ENCODE assay signal across 8 mouse cellular contexts in genomic region chr13:52977757-52978156, GRCm38 (mm10). TPM values are rescaled to one million over a fixed set of nuclear protein-coding genes. Genes with fewer than 3 reads are reported as not detected.
DNase-seq lines count a peak whose midpoint lies in the region; ATAC-seq and TF ChIP-seq lines count a peak whose summit lies in the region.

No protein-coding gene starts in this region.

- peak overlapping the region; percentile 78 for H3K4me2 ChIP-seq in hindbrain, postnatal 0 days (ENCODE audit: low read depth, low read length)
- H3K4me2 ChIP-seq in midbrain, embryonic 14.5 days (ENCODE audit: low read length) = peak overlapping the region; percentile 98

- no peaks in the 10 kb centered on the region; the same call in none of the 2 replicates for H3K4me1 ChIP-seq in cortical plate, adult 2 months (ENCODE audit: control insufficient read depth, insufficient read depth, low read length)
- peaks cover 13% of the 10 kb centered on the region; the same call in 1 of the 2 replicates for H3K4me1 ChIP-seq in hindbrain, postnatal 0 days (ENCODE audit: insufficient read depth, low read length)
- H3K4me1 ChIP-seq in midbrain, embryonic 14.5 days (ENCODE audit: control insufficient read depth, insufficient read depth, low read length) = peaks cover 35% of the 10 kb centered on the region

- H3K27me3 ChIP-seq in hindbrain, postnatal 0 days (ENCODE audit: insufficient read depth, low read length) = no peaks in the 10 kb centered on the region
- peaks cover 3% of the 10 kb centered on the region; the same call in 1 of the 2 replicates for H3K27me3 ChIP-seq in midbrain, embryonic 14.5 days (ENCODE audit: control insufficient read depth, insufficient read depth, low read length)

- no peaks in the 10 kb centered on the region for H3K36me3 ChIP-seq in hindbrain, postnatal 0 days (ENCODE audit: insufficient read depth, low read length)
- H3K36me3 ChIP-seq in midbrain, embryonic 14.5 days (ENCODE audit: control insufficient read depth, insufficient read depth, low read length) = no peaks in the 10 kb centered on the region

- no peak for TF ChIP-seq POLR2A in cortical plate, adult 2 months (IDR thresholded peaks at IDR 0.05; ENCODE audit: extremely low read depth, insufficient read depth, low read length)

- H3K9me3 ChIP-seq in hindbrain, postnatal 0 days (ENCODE audit: low read length) = no peaks in the 10 kb centered on the region
- no peaks in the 10 kb centered on the region for H3K9me3 ChIP-seq in midbrain, embryonic 14.5 days (ENCODE audit: control insufficient read depth, low read length)

- H3K9ac ChIP-seq in hindbrain, postnatal 0 days (replicated peaks; ENCODE audit: low read length) = peak overlapping the region; percentile 95
- H3K9ac ChIP-seq in midbrain, embryonic 14.5 days (replicated peaks; ENCODE audit: low read length) = peak overlapping the region; percentile 95

- ATAC-seq in hindbrain, postnatal 0 days = no peak
- no peak for ATAC-seq in midbrain, embryonic 14.5 days (ENCODE audit: low FRiP score, low TSS enrichment)
- no peak for ATAC-seq in CD4-positive, CD25-positive, alpha-beta regulatory T cell, adult 4 months

- peak; percentile 10 for DNase-seq in kidney, adult 18-20 months
- no peak for DNase-seq in kidney, adult 11 months
- DNase-seq in hindbrain, postnatal 0 days (ENCODE audit: low spot score) = no peak
- peak; percentile 31 for DNase-seq in midbrain, embryonic 14.5 days
- no peak for DNase-seq in T-cell, adult 2 months (ENCODE audit: low spot score)
- DNase-seq in frontal cortex, postnatal 25 days (ENCODE audit: low spot score in 2 of 2) = no peak

- TF ChIP-seq CTCF in cortical plate, adult 2 months (IDR thresholded peaks at IDR 0.05; ENCODE audit: extremely low read depth, insufficient read depth, low read length) = no peak
- no peak for TF ChIP-seq CTCF in hindbrain, postnatal 0 days (IDR thresholded peaks at IDR 0.05; ENCODE audit: low read depth)

- H3K4me3 ChIP-seq in cortical plate, adult 2 months (ENCODE audit: insufficient read depth, low read length) = peak overlapping the region; percentile 65; the same call in 1 of the 2 replicates
- H3K4me3 ChIP-seq in hindbrain, postnatal 0 days (ENCODE audit: low read length) = peak overlapping the region; percentile 81
- H3K4me3 ChIP-seq in midbrain, embryonic 14.5 days (replicated peaks; ENCODE audit: low read depth, low read length) = peak overlapping the region; percentile 83

- no peak overlapping the region for H3K27ac ChIP-seq in cortical plate, adult 2 months (ENCODE audit: insufficient read depth, low read length)
- H3K27ac ChIP-seq in hindbrain, postnatal 0 days = peak overlapping the region; percentile 96
- peak overlapping the region; percentile 96 for H3K27ac ChIP-seq in midbrain, embryonic 14.5 days (replicated peaks; ENCODE audit: low read depth, low read length)

- WGBS in hindbrain, postnatal 0 days = 33% methylated on average over 4 of the region's 4 CpGs
- WGBS in midbrain, embryonic 14.5 days = 25% methylated on average over 4 of the region's 4 CpGs

RNA-seq across cellular contexts. Expression of gene Nfil3, which starts 3.1 kb away (rescaled TPM):
- 5.2 and 5.3 TPM in 2 replicates for polyA plus RNA-seq in cortical plate, adult 2 months (2012; rRNA removed)
- total RNA-seq in hindbrain, postnatal 0 days (2014; rRNA removed) = 16.4 and 17.9 TPM in 2 replicates
- 27.2 and 28.3 TPM in 2 replicates for polyA plus RNA-seq in hindbrain, postnatal 0 days (2015; fragmentation: Nextera tagmentation; extraction: Ambion mirVana)
- 44.8 and 49.5 TPM in 2 replicates for polyA plus RNA-seq in midbrain, embryonic 14.5 days (2014; fragmentation: Nextera tagmentation; extraction: Ambion mirVana)
- polyA plus RNA-seq in CD4-positive, CD25-positive, alpha-beta regulatory T cell, adult 4 months (2017; shearing (Covaris generic)) = 1 to 10 TPM; 1.7 to 3.7 TPM

RNA-seq across cellular contexts. Expression of gene Auh, which starts 48.3 kb away (rescaled TPM):
- 81.6 and 84.8 TPM in 2 replicates for polyA plus RNA-seq in cortical plate, adult 2 months (2012; rRNA removed)
- 39.3 and 41.5 TPM in 2 replicates for total RNA-seq in hindbrain, postnatal 0 days (2014; rRNA removed)
- 65.9 and 72.8 TPM in 2 replicates for polyA plus RNA-seq in hindbrain, postnatal 0 days (2015; fragmentation: Nextera tagmentation; extraction: Ambion mirVana)
- polyA plus RNA-seq in midbrain, embryonic 14.5 days (2014; fragmentation: Nextera tagmentation; extraction: Ambion mirVana) = 49.5 and 50.4 TPM in 2 replicates
- 10 to 100 TPM; 32.7 to 47.4 TPM for polyA plus RNA-seq in CD4-positive, CD25-positive, alpha-beta regulatory T cell, adult 4 months (2017; shearing (Covaris generic))

Comparison
In these comparisons a context has a peak if more than half of its experiments do, and no peak if none do; other contexts are left out.
1. DNase-seq: peak in kidney, adult 18-20 months (single experiment) and midbrain, embryonic 14.5 days (single experiment); none in kidney, adult 11 months (single experiment), hindbrain, postnatal 0 days (single experiment), T-cell, adult 2 months (single experiment) and frontal cortex, postnatal 25 days (0 of 2).
2. Peak in every context shown above with its lines, with median percentiles within 50 percentile points of each other: H3K4me3 ChIP-seq.